Mouse (Mus musculus) kidney, adult 18-20 months (tissue): Measurements from ENCODE around the gene Tyro3.

Source experiments
- DNase-seq: peaks from one replicate; pipeline ENCODE4 v3.0.0; 2021

Gene Tyro3

DNA sequence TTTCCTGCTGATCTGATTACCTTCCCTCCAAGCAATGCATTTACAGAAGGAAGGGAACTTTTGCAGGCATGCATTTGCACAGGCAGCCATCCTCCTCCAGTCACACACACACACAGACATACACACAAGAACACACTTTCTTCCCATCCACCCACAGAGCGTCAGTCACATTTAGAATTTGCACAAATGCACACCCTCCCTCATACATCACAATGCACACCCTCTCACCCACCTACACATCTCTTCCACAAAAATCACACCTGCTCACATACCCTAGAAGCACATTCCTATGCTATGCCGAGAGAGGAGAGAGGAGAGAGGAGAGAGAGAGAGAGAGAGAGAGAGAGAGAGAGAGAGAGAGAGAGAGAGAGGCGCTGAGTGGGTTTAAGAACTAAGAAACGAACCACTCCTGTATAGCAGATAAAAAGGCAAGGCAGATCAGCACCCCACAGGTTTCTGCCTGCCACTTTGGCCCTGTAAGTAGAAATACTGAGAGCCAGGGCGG is at the start of gene Tyro3:
Gene Tyro3 (plus strand): TSS at position 455 of the 505 bp plus-strand sequence.
- no peak for DNase-seq

DNA sequence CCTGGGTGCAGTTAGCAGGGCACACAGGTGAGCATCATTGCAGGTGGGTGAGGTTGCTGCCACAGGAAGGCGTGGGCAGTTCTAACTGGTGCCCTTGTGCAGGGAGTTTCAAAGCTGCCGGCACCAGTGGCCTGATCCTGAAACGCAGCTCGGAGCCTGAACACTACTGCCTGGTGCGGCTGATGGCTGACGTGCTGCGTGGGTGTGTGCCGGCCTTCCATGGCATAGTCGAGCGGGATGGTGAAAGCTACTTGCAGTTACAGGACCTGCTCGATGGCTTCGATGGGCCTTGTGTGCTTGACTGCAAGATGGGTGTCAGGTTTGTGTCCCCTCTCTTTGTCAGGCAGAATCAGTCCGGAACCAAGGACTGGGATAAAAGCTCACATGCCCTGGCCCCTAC is 48.3 kb upstream of the Tyro3 start:
- DNase-seq = no peak

DNA sequence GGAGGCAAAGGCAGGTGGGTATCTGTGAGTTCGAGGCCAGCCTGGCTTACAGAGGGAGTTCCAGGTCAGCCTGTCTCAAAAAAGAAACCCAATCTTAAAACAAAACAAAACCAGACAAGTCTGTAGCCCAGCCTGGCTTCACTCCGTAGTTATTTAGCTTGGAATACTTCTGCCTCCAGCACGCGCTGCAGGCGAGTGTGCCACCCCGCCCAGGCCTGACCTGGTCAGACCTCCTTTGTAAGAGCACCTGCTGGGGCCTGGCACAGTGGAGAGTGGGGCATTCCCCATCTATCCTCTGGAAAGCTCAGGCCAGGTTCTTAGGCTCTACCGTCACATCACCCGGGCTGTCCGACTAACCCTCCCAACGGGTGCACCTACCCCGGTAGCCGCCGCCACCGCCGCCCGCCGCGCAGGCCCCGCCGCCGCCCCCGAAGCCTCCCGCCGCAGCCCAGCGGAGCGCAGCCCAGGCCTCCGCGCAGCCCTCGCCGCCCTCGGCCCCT is 39.9 kb upstream of the Tyro3 start:
- DNase-seq = peak; percentile 31

DNA sequence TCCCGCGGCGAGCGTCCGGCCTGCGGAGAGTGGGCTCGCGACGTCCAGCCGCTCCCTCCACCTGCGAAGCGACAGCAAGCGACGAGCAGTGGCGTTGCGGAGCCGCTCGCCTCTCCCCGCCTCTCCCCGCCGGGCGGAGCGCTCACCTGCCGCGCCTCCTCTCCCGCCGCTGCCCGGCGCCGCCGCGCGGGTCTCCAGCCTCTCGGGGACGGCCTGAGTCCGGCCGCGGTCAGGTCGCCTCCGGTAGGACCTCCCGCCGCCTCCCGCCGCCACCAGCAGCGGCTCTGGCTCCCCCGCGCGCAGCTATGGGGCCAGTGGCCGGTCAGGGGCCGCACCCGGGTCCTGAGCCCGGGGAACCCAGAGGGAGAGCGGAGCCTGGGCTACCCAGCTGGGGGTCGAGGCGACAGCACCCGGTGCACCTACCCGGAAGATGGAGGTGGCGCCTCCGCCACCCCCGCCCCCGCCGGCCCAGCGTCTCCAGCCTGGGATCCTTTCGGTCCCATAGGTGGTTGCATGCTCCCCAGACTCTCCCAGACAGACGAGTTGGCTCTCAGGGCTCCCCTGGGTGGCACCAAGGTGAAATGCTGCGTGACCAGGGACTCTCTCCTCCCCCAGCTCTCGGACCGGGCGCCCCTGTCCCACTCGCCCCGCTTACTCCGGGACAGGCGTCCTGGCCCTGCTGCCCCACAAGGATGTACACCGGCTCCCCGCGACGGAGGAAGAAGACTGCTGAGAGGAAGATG is 39.3 kb upstream of the Tyro3 start:
- DNase-seq = peak; percentile 62

DNA sequence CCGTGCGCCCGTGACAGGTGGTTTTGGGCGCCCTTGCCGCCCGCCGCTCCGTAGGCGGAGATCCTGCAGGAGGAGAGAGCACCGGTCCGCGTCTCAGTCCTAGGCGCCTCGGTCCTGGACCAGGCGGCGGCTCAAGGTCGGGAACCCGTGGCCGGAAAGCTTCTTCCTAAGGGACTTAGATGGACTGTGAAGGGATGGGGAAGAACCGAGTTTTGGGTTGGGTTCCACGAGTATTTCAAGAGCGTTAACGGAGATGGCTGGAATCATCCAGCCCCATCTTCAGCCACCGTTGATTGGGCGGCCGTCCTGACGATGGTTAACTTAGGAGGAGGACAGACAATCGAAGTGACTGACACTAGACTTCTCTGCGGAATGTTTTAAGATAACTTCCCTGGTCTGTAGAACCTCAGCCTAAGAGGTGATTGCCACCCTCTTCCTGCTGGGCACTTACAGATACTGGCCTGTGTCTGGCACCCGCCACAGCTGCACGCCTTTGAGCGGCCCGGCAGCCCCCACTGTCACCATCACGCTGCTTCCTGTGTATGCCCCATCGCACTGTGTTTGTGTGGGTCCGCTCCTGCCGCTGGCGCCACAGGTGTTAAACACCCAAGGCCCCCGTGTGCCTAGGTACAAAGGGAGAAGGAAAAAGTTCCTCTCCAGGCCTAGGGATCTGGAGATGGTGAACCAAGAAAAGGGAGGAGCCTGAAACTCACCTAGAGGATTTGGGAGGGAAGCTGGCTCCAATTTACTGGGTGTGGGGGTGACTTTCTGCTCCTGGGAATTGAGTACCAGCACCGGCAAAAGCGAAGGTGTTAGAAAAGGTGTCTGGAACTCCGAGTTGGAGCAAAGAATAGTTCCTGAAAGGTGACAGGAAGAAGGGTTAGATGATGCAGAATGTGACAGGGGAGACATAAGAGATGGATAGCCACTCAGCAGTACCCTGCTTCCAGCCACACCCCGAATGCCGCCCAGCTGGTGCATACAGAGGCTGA is 38.4 kb upstream of the Tyro3 start:
- no peak for DNase-seq

DNA sequence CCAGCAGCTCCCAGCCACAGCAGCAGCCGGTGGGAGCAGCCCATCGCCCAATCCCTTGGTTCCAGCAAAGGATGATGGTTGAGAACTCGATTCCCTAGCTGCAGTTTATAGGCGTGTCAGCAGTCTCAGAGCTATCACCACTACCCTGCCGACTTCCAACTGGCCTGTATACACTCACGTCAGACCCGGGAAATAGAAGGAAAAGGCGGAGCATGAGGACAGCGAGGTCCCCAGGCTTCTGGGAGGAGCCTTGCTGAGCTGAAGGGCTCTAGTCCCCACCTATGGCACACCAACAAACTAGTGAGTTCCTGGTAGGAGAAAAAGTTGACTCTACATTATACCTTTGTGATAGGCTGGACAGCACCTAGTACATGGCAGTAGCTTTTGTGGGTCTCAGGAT is 37.3 kb upstream of the Tyro3 start, which contains the start of gene Ltk:
Gene Ltk (minus strand): TSS at position 181 of the 400 bp plus-strand sequence.
- DNase-seq = no peak

DNA sequence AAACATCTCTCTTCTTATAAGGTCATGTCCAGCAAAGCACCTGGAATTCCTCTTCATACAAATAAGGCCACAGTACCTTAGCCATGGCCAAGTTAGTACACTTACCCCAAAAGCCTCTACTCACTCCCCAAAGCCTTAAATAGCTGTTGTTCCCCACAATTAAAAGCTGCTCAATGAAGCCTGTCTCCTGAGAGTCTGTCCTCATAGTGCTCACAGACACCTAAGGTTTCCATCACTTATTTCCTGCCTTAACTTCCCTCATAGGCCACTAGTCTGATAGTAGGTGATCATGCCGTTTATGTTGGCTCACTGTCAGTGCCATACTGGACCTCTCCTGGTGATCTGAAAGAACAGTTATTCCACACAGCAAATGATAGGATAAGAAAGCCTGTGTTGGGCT is 35.3 kb upstream of the Tyro3 start:
- DNase-seq = no peak

DNA sequence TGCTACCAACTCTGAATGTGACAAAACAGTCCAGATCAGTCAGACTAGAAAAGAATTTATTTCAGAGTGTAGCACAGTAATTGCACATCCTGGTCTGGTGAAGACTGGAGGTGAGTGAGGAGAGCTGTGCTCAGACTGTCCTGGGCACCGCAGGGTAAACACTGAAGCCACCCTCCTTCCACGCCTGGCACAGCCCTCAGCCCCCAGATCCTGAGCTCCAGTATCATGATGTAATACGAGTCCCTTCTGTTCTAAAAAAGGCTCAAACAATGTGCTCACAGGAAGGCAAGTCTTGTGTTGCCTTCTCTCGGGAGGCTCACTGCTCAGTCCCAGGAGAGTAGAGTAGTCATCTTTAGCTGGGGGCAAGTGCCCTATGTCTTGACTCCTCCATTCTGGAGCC is 33.6 kb upstream of the Tyro3 start:
- no peak for DNase-seq

DNA sequence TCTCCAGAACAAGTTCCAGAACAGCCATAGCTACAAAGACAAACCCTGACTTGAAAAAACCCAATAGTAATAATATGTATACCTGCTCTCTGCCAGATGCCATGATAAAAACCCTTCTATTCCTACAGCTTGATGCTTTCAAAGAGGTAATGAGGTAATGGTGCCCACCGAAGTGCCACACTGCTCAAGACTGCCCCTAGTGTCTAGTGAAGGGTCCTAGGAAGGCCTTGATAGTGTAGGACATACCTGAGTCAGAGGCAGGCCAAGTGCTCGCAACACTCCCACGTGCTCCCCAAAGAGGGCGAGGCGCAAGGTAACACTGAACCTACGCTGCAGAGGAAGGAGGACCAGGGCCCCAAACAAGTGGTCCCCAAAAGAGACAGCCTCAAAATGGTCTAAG is 30.3 kb upstream of the Tyro3 start:
- no peak for DNase-seq

DNA sequence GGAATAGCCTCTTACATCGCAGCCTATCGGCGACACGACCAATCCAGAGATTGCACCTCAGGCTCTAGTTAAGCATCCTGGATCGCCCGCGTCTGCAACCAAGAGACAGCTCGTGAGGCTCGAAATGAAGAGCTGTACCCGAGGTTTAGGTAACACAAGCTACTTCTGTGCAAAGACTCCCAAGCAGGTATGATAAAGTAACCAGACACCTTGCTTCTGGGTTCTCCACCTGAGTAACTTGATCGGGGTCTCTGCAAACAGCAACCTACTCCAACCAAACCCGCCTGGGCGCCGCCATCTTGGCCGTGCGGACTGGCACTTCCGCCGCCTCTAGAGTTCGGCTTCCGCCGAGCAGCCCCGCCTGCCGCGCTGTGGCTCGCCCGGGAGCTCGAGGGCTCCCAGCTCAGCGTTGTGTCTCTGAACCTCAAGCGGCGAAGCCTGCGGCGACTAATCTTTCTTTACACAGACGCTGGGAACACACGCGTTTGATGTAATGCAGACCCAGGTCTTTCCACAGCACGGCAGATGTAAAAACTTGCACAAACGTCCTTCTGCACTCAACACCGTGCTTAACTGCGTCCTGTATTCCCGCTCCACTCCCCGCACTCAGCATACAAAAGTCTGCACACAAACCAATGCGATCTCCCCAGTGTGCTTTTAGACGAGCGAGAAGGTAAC is 10.2 kb upstream of the Tyro3 start, which contains the start of gene Rpap1:
Gene Rpap1 (minus strand): TSS at position 332 of the 678 bp plus-strand sequence.
- DNase-seq = peak; percentile 86

DNA sequence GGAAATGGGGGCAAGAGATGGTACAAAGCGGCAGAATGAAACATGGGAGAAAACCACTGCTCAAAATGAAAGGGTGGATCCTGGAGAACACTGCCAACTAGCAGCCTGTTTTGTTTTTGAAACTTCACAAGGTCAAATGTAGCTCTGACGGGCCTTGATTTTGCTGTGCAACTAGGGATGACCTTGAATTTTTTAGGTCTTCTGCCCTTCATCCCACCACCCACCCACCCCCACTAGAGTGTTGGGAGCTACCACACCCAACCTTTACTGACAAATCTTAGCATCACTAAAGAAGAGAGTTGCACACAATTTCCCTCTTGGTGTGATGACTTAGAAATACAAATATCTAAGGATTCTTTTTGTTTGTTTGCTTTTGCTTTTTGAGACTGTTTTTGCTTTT is 7.5 kb upstream of the Tyro3 start:
- DNase-seq = no peak

DNA sequence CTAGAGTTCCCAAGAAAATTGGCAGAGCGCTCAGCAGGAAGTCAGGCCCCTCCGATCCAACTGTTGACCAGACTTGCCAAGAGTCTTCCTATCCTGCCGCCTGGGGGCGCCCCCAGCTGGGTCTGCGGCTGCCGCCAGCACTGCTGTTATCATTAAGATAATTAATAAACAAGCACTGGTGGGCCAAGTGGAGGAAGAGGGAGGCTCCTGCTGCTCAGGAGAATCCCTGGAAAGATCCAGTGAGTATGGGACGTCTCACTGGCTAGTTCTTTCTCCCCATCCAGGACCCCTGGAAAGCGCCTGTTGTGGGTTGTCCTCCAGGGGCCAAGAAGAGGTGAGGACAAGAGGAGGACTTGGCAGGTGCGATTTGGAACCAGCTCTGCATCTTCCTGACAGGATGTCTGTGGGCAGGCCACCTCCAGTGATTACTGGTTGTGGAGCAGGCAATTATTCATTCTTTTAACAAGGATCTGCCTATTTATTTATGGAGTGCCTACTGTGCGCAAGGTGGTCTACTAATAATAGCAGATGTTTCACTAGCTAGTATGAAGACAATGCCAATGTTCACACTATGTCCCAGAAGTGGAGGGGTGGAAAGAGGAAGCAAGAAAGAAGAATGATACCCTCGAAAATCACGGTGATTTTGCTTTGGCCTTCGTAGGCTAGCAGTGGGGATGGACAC is 854 bp downstream of the Tyro3 start:
- peak; percentile 62 for DNase-seq

DNA sequence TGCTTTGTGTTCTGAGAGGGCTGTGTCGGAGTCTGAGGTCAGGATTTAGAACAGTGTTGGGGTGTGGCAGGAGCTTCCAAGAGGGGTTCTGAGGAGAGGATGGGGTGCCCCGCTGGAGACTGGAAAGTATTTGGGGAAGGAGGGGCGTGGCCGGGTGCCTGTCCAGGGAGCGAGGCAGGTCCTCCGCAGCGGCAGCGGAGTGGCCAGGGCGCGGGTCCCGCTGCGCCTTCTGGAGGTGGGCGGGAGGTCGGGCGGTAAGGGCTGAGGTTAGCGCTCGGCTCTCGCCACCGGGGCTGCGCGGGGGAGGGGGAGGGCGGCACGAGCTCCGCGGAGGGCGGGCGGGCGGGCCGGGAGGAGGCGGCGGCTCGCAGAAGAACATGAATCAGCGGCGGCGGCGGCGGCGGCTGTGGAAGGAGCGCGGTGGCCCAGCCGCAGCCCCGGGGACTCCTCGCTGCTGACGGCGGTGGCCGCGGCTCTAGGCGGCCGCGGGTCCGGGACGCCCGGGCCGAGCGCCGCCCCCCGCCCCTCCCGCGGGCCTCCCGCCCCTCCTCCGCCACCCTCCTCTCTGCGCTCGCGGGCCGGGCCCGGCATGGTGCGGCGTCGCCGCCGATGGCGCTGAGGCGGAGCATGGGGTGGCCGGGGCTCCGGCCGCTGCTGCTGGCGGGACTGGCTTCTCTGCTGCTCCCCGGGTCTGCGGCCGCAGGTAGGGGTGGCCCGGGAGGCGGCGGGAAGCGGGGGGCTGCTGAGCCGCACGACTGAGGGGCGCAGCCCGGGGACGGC is 1.8 kb downstream of the Tyro3 start:
- peak; percentile 42 for DNase-seq

DNA sequence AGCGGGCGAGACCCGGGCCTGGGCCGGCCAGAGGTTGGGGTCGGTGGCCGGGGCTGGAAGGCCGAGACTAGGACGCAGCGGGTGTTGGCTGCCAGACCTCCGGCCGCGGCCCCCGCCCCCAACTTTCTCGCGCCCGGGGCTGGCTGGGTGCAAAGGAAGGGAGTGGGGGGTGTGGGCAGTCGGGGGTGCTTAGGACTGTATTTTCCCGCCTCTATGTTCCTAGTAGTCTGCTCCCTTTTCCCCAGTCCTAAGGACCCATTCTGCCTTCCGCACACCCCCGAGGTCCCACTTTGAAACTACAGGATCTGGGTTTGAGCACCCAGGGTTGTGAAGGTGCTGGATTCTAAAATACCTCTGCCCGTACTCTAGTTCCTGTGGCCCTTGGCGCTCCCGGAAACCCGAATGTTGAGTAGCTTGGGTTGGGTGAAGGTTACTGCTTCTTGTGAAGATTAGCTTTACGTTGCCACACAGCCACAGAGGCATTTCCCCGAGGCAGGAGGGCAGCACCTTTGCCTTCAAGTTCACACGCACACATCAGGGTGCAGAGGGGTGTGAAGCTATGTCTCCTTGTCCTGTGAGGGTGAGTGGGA is 2.5 kb downstream of the Tyro3 start:
- DNase-seq = peak; percentile 21

DNA sequence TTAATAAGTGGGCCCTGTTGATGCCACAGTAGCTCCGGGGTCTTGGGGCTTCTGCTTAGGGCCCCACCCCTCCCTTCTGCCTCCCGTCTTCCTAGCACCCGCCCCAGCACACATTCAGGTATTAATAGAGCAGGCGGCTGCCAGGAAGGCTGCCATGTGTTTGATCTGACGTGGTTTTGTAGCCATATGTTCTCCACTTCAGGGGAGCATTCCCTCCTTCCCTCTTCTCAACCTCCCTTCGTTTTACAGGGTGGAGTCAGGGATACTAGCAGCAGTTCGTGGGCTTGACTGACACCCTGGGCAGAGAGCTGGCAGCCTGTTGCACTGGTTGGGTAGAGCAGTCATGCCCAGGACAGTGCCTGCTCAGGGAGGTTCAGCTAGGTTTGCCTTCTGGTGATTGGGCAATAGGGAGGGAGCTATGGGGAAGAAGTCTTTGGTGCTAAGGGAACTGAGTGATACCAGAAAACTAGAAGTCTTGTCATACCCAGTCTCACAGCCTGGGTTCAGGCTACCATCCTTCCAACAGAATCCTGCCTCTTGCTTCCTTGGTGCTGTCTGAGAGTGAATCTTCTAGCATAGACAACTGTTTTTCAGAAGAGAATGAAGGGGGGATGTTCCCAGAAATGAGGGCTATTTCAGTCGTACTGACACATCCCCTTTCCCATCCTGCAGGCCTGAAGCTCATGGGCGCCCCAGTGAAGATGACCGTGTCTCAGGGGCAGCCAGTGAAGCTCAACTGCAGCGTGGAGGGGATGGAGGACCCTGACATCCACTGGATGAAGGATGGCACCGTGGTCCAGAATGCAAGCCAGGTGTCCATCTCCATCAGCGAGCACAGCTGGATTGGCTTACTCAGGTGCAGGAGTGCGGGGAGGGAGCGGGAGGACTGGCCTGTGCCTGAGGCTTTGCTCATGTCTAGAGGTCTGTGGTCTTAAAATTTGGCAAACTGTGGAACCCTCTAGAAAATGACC is 3.6 kb downstream of the Tyro3 start:
- no peak for DNase-seq

DNA sequence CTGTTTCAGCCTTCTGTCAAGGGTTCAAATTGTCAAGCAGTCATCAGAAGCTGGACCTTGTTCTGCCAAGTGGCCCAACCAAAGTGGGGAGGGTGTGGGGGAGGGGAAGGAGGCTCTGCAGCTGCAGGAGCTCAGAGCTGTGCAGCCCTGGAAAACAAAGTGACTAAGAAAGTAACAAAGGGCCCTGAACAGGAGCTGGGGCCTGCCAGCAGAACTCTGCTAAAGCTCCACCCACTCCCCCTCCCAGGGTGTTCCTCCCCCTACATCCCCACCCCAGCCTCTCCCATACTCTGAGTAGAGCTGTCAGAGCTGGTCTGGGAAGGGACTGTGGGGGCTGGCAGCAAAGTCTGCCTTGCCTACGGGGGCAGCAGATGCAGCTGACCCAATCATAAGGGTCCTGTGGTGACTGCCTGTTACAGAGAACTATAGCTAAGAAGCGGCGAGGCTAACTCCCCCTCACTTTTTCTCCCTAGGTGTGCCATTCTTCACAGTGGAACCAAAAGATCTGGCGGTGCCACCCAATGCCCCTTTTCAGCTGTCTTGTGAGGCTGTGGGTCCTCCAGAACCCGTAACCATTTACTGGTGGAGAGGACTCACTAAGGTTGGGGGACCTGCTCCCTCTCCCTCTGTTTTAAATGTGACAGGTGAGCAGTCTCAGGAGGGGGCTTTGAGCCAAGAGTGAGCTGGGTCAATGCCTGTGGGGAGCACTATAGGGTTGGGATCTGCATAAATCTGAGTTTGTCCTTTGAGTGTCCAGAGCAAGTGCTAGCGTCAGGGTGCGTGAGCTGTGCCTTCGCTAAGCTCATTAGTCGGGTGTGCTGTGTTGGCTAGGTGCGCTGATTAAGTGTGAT is 5.5 kb downstream of the Tyro3 start:
- no peak for DNase-seq

DNA sequence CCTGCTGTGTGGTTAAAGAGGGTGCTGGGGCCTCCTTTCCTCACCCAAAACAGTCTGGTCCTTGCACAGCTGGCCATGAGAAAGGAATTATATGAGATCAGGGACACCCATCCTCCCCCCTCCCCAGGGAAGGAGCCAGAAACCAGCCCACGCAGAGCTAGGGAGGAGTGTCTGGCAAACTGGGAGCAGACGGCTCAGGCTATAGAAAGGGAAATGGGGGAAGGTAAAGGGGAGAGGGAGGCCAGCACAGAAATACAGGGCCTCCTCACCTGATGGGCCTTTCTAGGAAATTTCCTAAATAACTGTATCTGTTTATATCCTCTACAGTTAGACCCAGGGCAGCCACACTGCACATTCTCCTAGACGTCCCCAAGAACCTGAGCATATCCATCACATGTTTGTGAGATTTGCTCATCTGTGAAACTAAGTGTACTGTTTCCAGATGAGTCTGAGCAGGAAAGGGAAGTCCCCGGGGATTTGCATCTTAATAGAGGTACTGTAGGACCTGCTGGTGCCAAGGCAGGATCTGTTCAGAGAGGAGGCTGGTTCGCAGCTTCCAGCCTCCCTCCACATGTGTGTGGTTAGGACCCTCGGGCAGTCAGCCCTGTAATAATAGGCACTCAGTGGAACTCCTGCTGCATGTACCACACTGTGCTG is 6.2 kb downstream of the Tyro3 start:
- no peak for DNase-seq

DNA sequence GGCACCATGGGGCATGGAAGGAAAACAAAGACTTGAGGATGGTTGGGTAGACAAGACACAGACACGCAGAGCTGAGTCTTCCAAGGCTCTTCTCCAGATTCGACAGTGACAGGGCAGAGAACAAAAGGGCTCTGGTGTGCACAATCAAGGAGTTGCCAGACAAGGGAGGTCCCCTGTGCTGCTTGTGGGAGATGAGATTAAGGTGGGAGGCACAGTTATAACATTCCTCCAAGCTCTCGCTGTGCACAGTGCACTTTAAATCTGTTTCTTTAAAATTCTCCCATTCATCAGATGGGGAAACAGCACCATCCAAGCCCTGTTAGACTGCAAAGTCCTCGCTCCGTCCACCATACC is 6.7 kb downstream of the Tyro3 start:
- DNase-seq = no peak
